Mouse (Mus musculus) liver, adult 2 months (tissue): ENCODE measurements around the gene Zswim5. TPM values are rescaled to one million over a fixed set of nuclear protein-coding genes. Genes with fewer than 3 reads are reported as not detected.
A peak's percentile ranks its signal among the peaks of the same experiment; 100 is the strongest.

Experiments
- DNase-seq: peaks from one replicate; pipeline ENCODE4 v3.0.0-alpha.2; 2011; ENCODE audit warnings: low read depth, low spot score; ENCODE audit errors: extremely low read depth
- H3K27ac ChIP-seq: fragments of 200-500 bp; replicated peaks from 2 replicates; pipeline ENCODE4 v1.5.1; 2012; ENCODE audit warnings: low read depth, mild to moderate bottlenecking, control low read depth, inconsistent platforms, low read length; ENCODE audit not compliant: insufficient read depth
- H3K27me3 ChIP-seq: fragments of 200-500 bp; 2 replicates; pipeline ENCODE4 v1.6.1; 2012; ENCODE audit warnings: mild to moderate bottlenecking, moderate library complexity, low read length, inconsistent platforms; ENCODE audit not compliant: control insufficient read depth, insufficient read depth
- H3K36me3 ChIP-seq: fragments of 200-500 bp; 2 replicates; pipeline ENCODE4 v1.6.1; 2012; ENCODE audit warnings: low read length, inconsistent platforms; ENCODE audit not compliant: control insufficient read depth, insufficient read depth
- H3K4me1 ChIP-seq: fragments of 200-500 bp; 2 replicates; pipeline ENCODE4 v1.6.1; 2011; ENCODE audit warnings: low read length; ENCODE audit not compliant: control insufficient read depth, insufficient read depth
- H3K4me3 ChIP-seq: fragments of 200-500 bp; 2 replicates; pipeline ENCODE4 v1.5.1; 2011; ENCODE audit warnings: low read depth, mild to moderate bottlenecking, control low read depth, low read length, moderate library complexity; ENCODE audit not compliant: insufficient read depth
- H3K79me2 ChIP-seq: fragments of 200-500 bp; 2 replicates; pipeline ENCODE4 v1.6.1; 2012; ENCODE audit warnings: inconsistent platforms, mild to moderate bottlenecking, low read length, moderate library complexity; ENCODE audit not compliant: control insufficient read depth, insufficient read depth
- H3K9ac ChIP-seq: fragments of 200-500 bp; 2 replicates; pipeline ENCODE4 v1.6.1; 2012; ENCODE audit warnings: low read depth, mild to moderate bottlenecking, control low read depth, inconsistent platforms, low read length
- CTCF ChIP-seq: fragments of 200-500 bp; IDR thresholded peaks from 2 replicates; pipeline ENCODE4 v1.5.1; 2011; ENCODE audit warnings: low read depth, low read length, control low read depth
- POLR2A ChIP-seq: fragments of 200-500 bp; IDR thresholded peaks from 2 replicates; pipeline ENCODE4 v1.6.1; 2011; ENCODE audit warnings: low read length, control low read depth; ENCODE audit not compliant: insufficient read depth; ENCODE audit errors: extremely low read depth
- WGBS: fragments of 180-500 bp; shearing (Covaris S2); methylation state at CpG from one replicate; pipeline ENCODE4 v1.1.7; 2018; 5-methylcytosine and 5-hydroxymethylcytosine counted together
- polyA plus RNA-seq: library from polyadenylated mRNA; depleted of rRNA; stranded (reverse); fragments of >200 nt; gene quantifications from 2 replicates; pipeline ENCODE4 v1.2.3, GENCODE M21; 2012
- total RNA-seq: library from RNA; depleted of rRNA; stranded (reverse); fragments of >200 nt; gene quantifications from 2 replicates; pipeline ENCODE4 v1.2.3, GENCODE M21; 2014

Zswim5 gene
- total and polyA plus RNA-seq, 2 experiments = 0.65 to 1.1 TPM

DNA sequence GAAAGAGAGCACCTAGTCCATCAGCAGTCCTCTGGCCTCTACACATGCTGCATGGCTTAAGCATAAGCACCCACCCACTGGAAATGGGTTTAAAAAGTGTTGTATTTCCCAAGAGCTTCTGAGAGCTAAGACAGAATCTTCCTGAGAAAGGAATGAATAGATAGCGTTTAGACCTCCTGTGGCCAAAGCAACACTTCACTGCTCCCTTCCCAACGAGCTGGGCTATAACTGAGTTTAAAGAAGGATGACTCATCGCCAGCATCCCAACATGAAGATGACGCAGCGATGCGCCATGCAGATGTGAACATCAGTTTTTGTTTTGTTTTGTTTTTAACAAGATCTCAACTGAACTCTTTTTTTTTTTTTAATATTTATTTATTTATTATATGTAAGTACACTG, 136.4 kb downstream of the Zswim5 start:
- TF ChIP-seq CTCF (no peak), POLR2A (no peak)
- Histone ChIP-seq H3K4me1 (no peaks in the 10 kb centered on the region), H3K79me2 (no peaks in the 10 kb centered on the region), H3K4me3 (no peak overlapping the region), H3K9ac (no peak overlapping the region), H3K27ac (no peak overlapping the region), H3K36me3 (no peaks in the 10 kb centered on the region), H3K27me3 (no peaks in the 10 kb centered on the region)
- WGBS = 86% methylated on average over 6 of the region's 6 CpGs
- DNase-seq = no peak

DNA sequence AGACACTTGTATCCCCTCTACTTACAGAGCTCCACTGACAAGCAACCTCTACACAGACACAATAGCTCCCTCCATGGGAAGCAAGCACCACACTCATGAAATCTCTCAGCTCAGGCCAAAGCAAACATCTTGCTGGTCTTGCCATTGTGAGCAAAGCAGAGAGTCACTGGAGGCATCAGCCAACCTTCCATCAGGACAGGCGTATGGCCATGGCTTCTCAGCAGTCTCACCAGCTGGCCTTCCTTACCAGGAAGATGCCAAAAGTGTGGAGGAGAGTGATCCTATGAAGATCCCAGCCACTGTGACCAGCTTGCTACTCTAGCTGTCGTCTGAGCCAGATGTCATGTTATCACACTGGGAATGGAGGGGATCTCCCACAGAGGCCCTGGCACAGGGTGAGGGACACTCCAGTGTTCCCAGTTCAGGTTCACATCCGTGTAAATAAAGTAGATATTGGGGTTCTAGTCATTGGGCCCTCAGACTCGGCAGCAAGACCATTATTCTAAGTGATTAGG, 137.8 kb downstream of the Zswim5 start:
- Histone ChIP-seq H3K79me2 (no peaks in the 10 kb centered on the region), H3K4me3 (no peak overlapping the region), H3K27ac (no peak overlapping the region), H3K27me3 (no peaks in the 10 kb centered on the region), H3K36me3 (no peaks in the 10 kb centered on the region), H3K9ac (no peak overlapping the region), H3K4me1 (0 out of 2 replicates have a peak, but pooled peaks cover 2% of the 10 kb centered on the region)
- TF ChIP-seq CTCF (no peak), POLR2A (no peak)
- WGBS = 62% methylated on average over 4 of the region's 4 CpGs
- DNase-seq = no peak

DNA sequence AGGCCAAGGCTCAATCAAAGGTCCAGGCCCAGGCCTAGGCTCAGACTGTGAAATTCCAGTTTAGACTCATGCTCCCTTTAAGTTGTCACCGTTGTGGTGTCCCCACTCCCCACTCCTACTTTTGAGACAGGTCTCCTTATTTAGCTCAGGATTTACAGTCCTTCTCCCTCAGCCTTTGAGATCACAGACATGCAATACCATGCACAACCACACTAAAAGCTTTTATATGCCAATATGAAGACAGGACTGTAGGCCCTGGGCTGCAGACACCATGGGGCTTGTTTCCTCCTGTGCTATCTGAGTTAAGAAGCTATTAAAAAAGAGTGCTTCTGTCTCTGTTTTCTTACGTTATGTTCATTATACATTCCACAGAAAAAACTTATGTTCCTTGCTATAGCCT, 140.6 kb downstream of the Zswim5 start:
- Histone ChIP-seq H3K4me1 (0 out of 2 replicates have a peak, but pooled peaks cover 3% of the 10 kb centered on the region), H3K79me2 (0 out of 2 replicates have a peak, but pooled peaks cover 4% of the 10 kb centered on the region), H3K36me3 (peaks cover 3% of the 10 kb centered on the region; the same call in 1 of the 2 replicates), H3K27me3 (no peaks in the 10 kb centered on the region), H3K27ac (no peak overlapping the region), H3K4me3 (no peak overlapping the region), H3K9ac (no peak overlapping the region)
- no peak for TF ChIP-seq CTCF
- TF ChIP-seq POLR2A = no peak
- 86% methylated on average over 2 of the region's 2 CpGs for WGBS
- DNase-seq = no peak

DNA sequence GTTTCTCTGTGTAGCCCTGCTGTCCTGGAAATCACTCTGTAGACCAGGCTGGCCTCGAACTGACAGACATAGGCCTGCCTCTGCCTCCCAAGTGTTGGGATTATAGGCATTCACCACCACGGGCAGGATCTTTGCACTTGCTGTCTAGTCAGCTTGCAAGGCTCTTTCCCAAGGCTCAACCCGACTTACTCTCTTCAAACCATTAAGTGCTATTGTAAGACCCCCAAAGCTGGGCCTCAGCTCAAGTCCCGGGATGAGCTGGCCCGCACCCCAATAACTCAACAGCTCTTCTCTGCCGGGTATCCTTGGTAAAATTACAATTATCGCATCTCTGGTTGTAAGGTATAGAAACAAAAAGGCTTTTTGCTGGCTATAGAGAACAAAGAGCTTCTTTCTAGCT, 141.2 kb downstream of the Zswim5 start:
- H3K27me3 ChIP-seq = no peaks in the 10 kb centered on the region
- no peak overlapping the region for H3K27ac ChIP-seq
- no peak overlapping the region for H3K9ac ChIP-seq
- H3K79me2 ChIP-seq = 0 out of 2 replicates have a peak, but pooled peaks cover 4% of the 10 kb centered on the region
- H3K36me3 ChIP-seq = peaks cover 8% of the 10 kb centered on the region; the same call in 1 of the 2 replicates
- H3K4me1 ChIP-seq = 0 out of 2 replicates have a peak, but pooled peaks cover 3% of the 10 kb centered on the region
- DNase-seq = no peak
- no peak for TF ChIP-seq POLR2A
- WGBS = 89% methylated on average over 7 of the region's 7 CpGs
- no peak overlapping the region for H3K4me3 ChIP-seq

DNA sequence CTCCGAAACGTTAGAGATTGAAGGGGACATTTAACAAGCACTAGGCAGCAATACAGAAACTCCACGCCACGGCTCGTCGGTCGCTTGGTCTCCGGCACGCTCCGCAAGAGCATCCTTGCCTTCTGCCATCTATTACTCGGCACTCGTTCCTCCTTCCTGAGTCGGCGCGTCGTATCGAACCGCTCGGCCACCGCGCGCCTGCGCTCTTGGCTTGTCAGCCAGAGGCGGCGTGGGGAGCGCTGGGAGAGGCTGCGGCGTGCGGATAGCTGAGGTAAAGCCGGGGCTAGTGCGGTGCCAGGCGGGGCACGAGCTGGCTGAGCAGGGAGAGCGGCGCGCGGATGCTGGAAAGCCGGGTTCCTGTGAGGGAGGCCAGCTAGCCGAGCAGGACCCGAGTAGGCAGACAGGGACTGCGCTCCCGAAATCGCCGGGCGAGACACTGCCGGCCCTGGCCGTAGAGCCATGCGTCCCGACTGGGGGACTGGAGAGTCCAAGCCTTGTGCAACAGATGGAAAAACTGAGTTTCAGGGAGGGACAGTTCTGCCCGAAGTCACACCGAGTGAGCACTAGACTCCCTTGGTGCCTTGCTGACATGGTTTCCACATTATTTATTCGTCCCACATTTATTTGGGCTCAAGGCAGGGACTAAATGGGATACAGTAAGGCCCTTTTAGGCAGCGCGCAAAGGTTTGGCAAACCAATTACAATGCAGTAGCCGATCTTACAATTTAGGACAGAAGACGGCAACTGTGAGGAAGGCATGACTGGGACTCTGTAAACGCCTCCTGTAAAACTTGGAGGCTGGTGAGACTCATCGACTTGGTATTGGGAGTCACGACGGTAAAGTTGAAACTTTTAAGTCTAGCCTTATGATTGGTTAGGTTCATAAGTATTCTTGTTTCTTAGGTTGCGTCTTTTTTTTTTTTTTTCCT, 142.3 kb downstream of the Zswim5 start, which contains the start of gene Eif2b3:
Gene Eif2b3 (plus strand): TSS at position 197 of the 929 bp plus-strand sequence.
- peak; percentile 81 for DNase-seq
- under 1% methylated on average over 61 of the region's 61 CpGs for WGBS

More for the DNA sequence above, 142.3 kb downstream of the Zswim5 start, which contains the start of gene Eif2b3:
- H3K79me2 ChIP-seq = 0 out of 2 replicates have a peak, but pooled peaks cover 4% of the 10 kb centered on the region
- peaks cover 12% of the 10 kb centered on the region; the same call in 1 of the 2 replicates for H3K36me3 ChIP-seq
- H3K4me1 ChIP-seq = 0 out of 2 replicates have a peak, but pooled peaks cover 3% of the 10 kb centered on the region
- no peaks in the 10 kb centered on the region for H3K27me3 ChIP-seq
- 0 out of 2 replicates have a peak, but pooled peaks have one; percentile 5 for TF ChIP-seq CTCF
- peak; percentile 65; the same call in 1 of the 2 replicates for TF ChIP-seq POLR2A
- H3K4me3 ChIP-seq = peak within 1 kb of the TSS; percentile 94
- peak within 1 kb of the TSS; percentile 58 for H3K27ac ChIP-seq
- H3K9ac ChIP-seq = peak within 1 kb of the TSS; percentile 92
